Mouse (Mus musculus) intestine, embryonic 16.5 days (tissue): ENCODE measurements at regions not wholly inside any gene's neighbourhood (a gene's known extent, or its start where the extent isn't known, plus 50 kb on each side); places are given as distances from the start of the nearest gene placed in this dataset.

Source experiments
- ATAC-seq: fragments of 200-750 bp; cut with Nextera tagmentation; 2 replicates; pipeline ENCODE4 v1.8.0; 2017; ENCODE audit warnings: moderate TSS enrichment, moderate library complexity
- H3K27ac ChIP-seq: fragments of 300-500 bp; sonication (generic); 2 replicates; pipeline ENCODE4 v1.5.1; 2014; ENCODE audit warnings: mild to moderate bottlenecking, low read length
- H3K27me3 ChIP-seq: fragments of 300-500 bp; sonication (generic); replicated peaks from 2 replicates; pipeline ENCODE4 v1.6.1; 2014; ENCODE audit warnings: low read length, control low read depth, mixed read lengths; ENCODE audit not compliant: control insufficient read depth, insufficient read depth
- H3K36me3 ChIP-seq: fragments of 300-500 bp; sonication (generic); 2 replicates; pipeline ENCODE4 v1.6.1; 2014; ENCODE audit warnings: low read length, control low read depth; ENCODE audit not compliant: control insufficient read depth, insufficient read depth
- H3K4me1 ChIP-seq: fragments of 300-500 bp; sonication (generic); 2 replicates; pipeline ENCODE4 v1.6.1; 2014; ENCODE audit warnings: low read length, control low read depth, mixed read lengths; ENCODE audit not compliant: control insufficient read depth, insufficient read depth
- H3K4me2 ChIP-seq: fragments of 300-500 bp; sonication (generic); 2 replicates; pipeline ENCODE4 v1.6.1; 2014; ENCODE audit warnings: low read depth, low read length, control low read depth
- H3K4me3 ChIP-seq: fragments of 300-500 bp; sonication (generic); 2 replicates; pipeline ENCODE4 v1.5.1; 2014; ENCODE audit warnings: mild to moderate bottlenecking, low read length
- H3K9ac ChIP-seq: fragments of 300-500 bp; sonication (generic); 2 replicates; pipeline ENCODE4 v1.6.1; 2014; ENCODE audit warnings: low read depth, low read length
- H3K9me3 ChIP-seq: fragments of 300-500 bp; sonication (generic); 2 replicates; pipeline ENCODE4 v1.6.1; 2016; ENCODE audit warnings: low read length, control low read depth; ENCODE audit not compliant: control insufficient read depth
- WGBS: fragments of 180-500 bp; shearing (Covaris S2); extraction: QIAGEN DNeasy Blood & Tissue Kit; methylation state at CpG from one replicate; pipeline ENCODE4 v1.1.7; 2014; 5-methylcytosine and 5-hydroxymethylcytosine counted together

DNA sequence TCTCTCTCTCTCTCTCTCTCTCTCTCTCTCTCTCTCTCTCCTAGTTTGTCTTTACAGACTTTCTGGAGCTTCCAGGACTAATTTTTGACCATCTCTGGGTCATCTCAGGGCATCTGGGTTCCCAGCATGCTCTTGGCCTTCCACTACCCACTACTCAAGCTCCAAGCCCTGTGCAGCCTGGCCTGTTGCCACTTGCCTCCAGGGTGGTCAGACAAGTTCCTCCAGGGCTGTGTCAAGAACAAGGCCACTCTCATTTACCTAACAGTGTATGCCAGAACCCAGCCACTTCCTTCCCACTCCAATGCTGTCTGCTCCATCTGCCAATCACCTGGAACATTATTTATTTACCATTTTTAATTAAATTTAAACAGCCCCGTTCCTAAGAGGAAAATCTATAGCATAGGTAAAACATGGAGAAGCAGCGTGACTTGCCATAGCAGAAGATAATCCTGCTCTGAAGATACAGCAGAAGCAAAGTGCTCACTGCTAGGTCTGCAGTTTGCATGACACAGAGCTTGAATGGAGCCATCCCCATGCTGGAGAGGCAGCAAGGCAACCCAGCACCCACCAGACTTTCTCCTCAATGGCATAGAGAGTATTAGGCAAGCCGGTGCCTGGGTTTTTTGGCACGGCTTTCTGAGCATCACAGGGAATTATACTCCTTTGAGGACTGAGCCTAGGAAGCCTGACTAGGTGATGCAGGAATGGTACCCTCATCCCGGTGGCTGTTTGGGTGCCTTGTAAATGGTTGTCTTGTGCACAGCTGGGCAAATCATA lies 54.0 kb downstream of the Foxi1 start:
- Histone ChIP-seq H3K27me3 (no peaks in the 10 kb centered on the region), H3K27ac (no peak overlapping the region), H3K9me3 (no peaks in the 10 kb centered on the region), H3K4me2 (no peak overlapping the region), H3K36me3 (no peaks in the 10 kb centered on the region), H3K9ac (no peak overlapping the region), H3K4me3 (no peak overlapping the region), H3K4me1 (no peaks in the 10 kb centered on the region)
- WGBS, result 88% methylated on average over 5 of the region's 5 CpGs
- ATAC-seq, result no peak

DNA sequence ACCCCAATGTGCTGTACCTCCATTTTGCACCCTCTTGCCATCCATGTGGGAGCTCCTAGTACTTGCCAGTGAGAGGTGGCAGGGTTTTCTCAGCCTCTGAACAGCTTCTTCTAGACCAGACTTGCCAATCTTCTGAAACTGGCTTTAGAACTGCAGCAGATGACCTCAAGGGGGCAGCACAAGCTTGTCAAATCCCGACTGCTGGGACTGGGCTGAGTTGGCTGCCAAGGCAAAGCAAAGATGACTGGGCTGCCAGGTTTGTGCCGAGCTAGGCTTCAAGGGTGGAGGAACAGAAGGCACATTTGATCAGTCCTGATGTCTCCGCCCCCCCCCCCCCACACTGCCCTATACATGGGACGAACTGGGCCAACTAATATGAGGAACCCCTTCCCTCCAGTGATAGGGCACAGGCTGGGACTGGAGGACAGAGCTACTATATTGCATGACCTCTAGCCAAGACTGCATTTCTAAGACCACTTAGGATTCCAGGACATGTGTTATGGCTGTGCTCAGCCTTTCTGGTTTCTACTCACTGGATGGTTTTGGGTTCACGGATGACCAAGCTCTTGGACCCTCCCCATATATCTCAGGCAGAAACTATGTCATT lies 51.1 kb upstream of the 4930469K13Rik start:
- no peak overlapping the region for H3K4me3 ChIP-seq
- H3K9me3 ChIP-seq, result no peaks in the 10 kb centered on the region
- no peaks in the 10 kb centered on the region for H3K27me3 ChIP-seq
- peak; percentile 44; the same call in 1 of the 2 replicates for ATAC-seq
- H3K4me1 ChIP-seq, result no peaks in the 10 kb centered on the region
- WGBS, result 28% methylated on average over 5 of the region's 5 CpGs
- H3K36me3 ChIP-seq, result no peaks in the 10 kb centered on the region
- no peak overlapping the region for H3K27ac ChIP-seq
- no peak overlapping the region for H3K9ac ChIP-seq
- no peak overlapping the region for H3K4me2 ChIP-seq
